Mouse (Mus musculus) olfactory bulb, adult 2 months (tissue): ENCODE data around the gene Sirpa.

ENCODE experiments used
- CTCF ChIP-seq: fragments of 200-500 bp; IDR thresholded peaks from 2 replicates; pipeline ENCODE4 v1.5.1; 2012; ENCODE audit warnings: low read depth, mild to moderate bottlenecking, low read length, moderate library complexity; ENCODE audit not compliant: insufficient read depth
- POLR2A ChIP-seq: fragments of 200-500 bp; IDR thresholded peaks from 2 replicates; pipeline ENCODE4 v1.6.1; 2012; ENCODE audit warnings: mild to moderate bottlenecking, low read depth, low read length, moderate library complexity; ENCODE audit not compliant: insufficient read depth

- TF ChIP-seq CTCF (no peak), POLR2A (no peak)
Observed at GRCm38 (mm10) chr2:129658796-129659195, 66.2 kb downstream of the Sirpa start.
